Mouse (Mus musculus): ENCODE results near the gene Cyp3a44. TPM values are rescaled to one million over a fixed set of nuclear protein-coding genes. Genes with fewer than 3 reads are reported as not detected.

Cyp3a44 gene
- polyA plus RNA-seq (2012; rRNA removed), result not detected in 2 replicates

DNA sequence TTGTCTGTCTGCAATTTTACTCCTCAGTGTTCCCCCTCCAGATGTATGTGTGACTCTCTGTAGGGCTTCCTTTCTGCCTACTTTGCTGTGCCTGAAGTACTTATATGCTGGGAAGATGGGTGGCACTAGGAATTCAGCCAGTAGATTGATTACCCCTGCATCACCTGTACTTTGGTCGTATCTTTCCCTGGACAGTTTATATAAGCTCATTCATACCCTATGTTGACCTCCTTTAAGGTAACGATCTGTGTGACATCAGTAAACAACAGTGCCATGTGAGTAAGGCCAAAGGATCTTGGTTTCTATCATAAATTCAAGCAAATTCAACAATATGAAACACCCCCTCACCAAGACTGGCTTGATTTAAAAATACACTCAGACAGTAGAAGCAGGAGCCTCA is at the start of gene Cyp3a44:
Cyp3a44 (minus strand) TSS at position 79 of the 400 bp plus-strand sequence.

Other genes with a start within 250 kb of the Cyp3a44 start
- gene Cyp3a41b, start 221.1 kb downstream of the Cyp3a44 start, polyA plus RNA-seq (2012; rRNA removed), result not detected in 2 replicates
- 0.12 TPM in 1 of 2 replicates, not detected in the other for gene Cyp3a41a, start 85.7 kb downstream of the Cyp3a44 start, polyA plus RNA-seq (2012; rRNA removed)
- 0.07 TPM in 1 of 2 replicates, not detected in the other for gene Cyp3a11, start 74.1 kb upstream of the Cyp3a44 start, polyA plus RNA-seq (2012; rRNA removed)
- not detected in 2 replicates for gene Cyp3a25, start 203.7 kb upstream of the Cyp3a44 start, polyA plus RNA-seq (2012; rRNA removed)